Mouse (Mus musculus): ENCODE measurements at regions not wholly inside any gene's neighbourhood (a gene's known extent, or its start where the extent isn't known, plus 50 kb on each side); places are given as distances from the start of the nearest gene placed in this dataset.

GRCm38 (mm10) chr4:64260473-64260872 is 213.7 kb upstream of the Tnc start:
- TF ChIP-seq MAX (IDR thresholded peaks at IDR 0.05) (no peak), CTCF (IDR thresholded peaks at IDR 0.05; ENCODE audit: control insufficient read depth, insufficient read depth, insufficient read length) (no peak), MYOD1 (IDR thresholded peaks at IDR 0.05; ENCODE audit: control insufficient read depth, insufficient read length, low read depth) (no peak), USF1 (IDR thresholded peaks at IDR 0.05; ENCODE audit: low read depth) (no peak), FOSL1 (IDR thresholded peaks at IDR 0.05; ENCODE audit: insufficient read depth, low read length, poor library complexity, severe bottlenecking) (no peak), MYOG (IDR thresholded peaks at IDR 0.05; ENCODE audit: control insufficient read depth, extremely low read depth, insufficient read length) (no peak), CEBPB (IDR thresholded peaks at IDR 0.05; ENCODE audit: low read depth) (no peak)
